Mouse (Mus musculus): ENCODE measurements around the gene Syndig1.

Syndig1 gene

GRCm38 (mm10) chr2:149828911-149829310 is at the start of gene Syndig1:
TSS of gene Syndig1 (plus strand) at chr2:149829211.
- in situ Hi-C loops (cut with MboI): no loop called here

- in situ Hi-C loops (cut with MboI): no loop called here
These were observed 30.4 kb upstream of the Syndig1 start for GRCm38 (mm10) chr2:149798613-149799012.

- in situ Hi-C loops (cut with MboI): no loop called here
These were observed 24.3 kb upstream of the Syndig1 start for GRCm38 (mm10) chr2:149804599-149805140.

- in situ Hi-C loops (cut with MboI): no loop called here
These were observed 23.8 kb upstream of the Syndig1 start for GRCm38 (mm10) chr2:149805256-149805655.

- in situ Hi-C loops (cut with MboI): no loop called here
These were observed 16.1 kb upstream of the Syndig1 start for GRCm38 (mm10) chr2:149812899-149813298.

- in situ Hi-C loops (cut with MboI): no loop called here
These were observed 10.6 kb upstream of the Syndig1 start for GRCm38 (mm10) chr2:149818395-149818794.

GRCm38 (mm10) chr2:149819751-149820150 is 9.3 kb upstream of the Syndig1 start:
- in situ Hi-C loops (cut with MboI): no loop called here

- in situ Hi-C loops (cut with MboI): no loop called here
These were observed 8.8 kb upstream of the Syndig1 start for GRCm38 (mm10) chr2:149820201-149820600.

- in situ Hi-C loops (cut with MboI): no loop called here
These were observed 1.0 kb downstream of the Syndig1 start for GRCm38 (mm10) chr2:149829955-149830535.

GRCm38 (mm10) chr2:149830536-149831458 is 1.8 kb downstream of the Syndig1 start, which contains the start of gene C530025M09Rik:
TSS of gene C530025M09Rik (minus strand) at chr2:149831213.
- in situ Hi-C loops (cut with MboI): no loop called here

- in situ Hi-C loops (cut with MboI): no loop called here
These were observed 2.6 kb downstream of the Syndig1 start for GRCm38 (mm10) chr2:149831459-149832245.

GRCm38 (mm10) chr2:149832301-149832700 is 3.3 kb downstream of the Syndig1 start:
- in situ Hi-C loops (cut with MboI): no loop called here

- in situ Hi-C loops (cut with MboI): no loop called here
These were observed 6.1 kb downstream of the Syndig1 start for GRCm38 (mm10) chr2:149835091-149835490.

GRCm38 (mm10) chr2:149836471-149837135 is 7.6 kb downstream of the Syndig1 start:
- in situ Hi-C loops (cut with MboI): no loop called here

GRCm38 (mm10) chr2:149839666-149840065 is 10.7 kb downstream of the Syndig1 start:
- in situ Hi-C loops (cut with MboI): no loop called here

GRCm38 (mm10) chr2:149844575-149844974 is 15.6 kb downstream of the Syndig1 start:
- in situ Hi-C loops (cut with MboI): no loop called here

- in situ Hi-C loops (cut with MboI): no loop called here
These were observed 19.8 kb downstream of the Syndig1 start for GRCm38 (mm10) chr2:149848778-149849177.

- in situ Hi-C loops (cut with MboI): no loop called here
These were observed 32.0 kb downstream of the Syndig1 start for GRCm38 (mm10) chr2:149861002-149861401.

- in situ Hi-C loops (cut with MboI): no loop called here
These were observed 37.0 kb downstream of the Syndig1 start for GRCm38 (mm10) chr2:149865914-149866435.

GRCm38 (mm10) chr2:149870496-149870895 is 41.5 kb downstream of the Syndig1 start:
- in situ Hi-C loops (cut with MboI): no loop called here

GRCm38 (mm10) chr2:149872496-149872895 is 43.5 kb downstream of the Syndig1 start:
- in situ Hi-C loops (cut with MboI): no loop called here
